8 mouse cellular contexts compared by ENCODE assay signal in the genomic region with DNA sequence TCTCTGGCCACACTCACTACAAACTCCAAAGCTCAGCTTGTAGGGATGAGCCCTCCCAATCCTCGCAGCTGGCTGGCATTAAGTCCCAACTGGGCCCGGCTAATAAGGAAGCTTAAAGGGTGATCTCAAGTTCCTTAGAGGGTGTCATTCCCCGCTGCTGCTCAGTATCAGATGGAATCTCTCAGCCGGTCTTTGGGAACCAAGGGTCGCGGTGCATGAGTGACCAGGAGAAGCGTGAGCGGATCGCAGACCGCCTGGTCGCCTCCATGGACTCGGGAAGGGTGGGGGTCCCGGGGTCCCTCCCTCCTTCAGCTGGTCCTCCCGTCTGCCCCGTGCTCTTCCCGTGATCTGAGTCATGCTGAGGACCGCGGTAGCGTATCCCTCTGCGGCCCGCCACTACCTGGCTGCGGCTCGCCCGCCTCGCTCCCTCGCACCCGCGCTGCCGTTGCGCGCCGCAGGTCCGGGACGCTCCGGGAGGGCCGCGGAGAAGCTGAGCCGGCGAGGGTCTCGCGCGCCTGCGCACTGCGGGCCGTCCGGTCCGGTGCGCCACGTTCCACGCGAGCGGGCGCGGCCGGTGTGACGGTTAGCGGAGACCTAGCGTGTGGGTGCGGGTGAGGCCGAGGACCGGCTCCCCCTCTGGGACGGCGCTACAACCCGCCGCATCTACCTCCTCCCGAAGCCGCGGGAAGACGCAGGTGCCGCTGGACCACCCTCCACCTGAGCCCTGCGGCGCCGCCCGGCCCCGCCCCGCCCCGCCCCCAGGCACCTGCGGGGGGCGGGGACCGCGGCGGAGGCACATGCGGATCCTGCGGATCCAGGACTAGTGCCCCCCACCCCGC. TPM values are rescaled to one million over a fixed set of nuclear protein-coding genes. Genes with fewer than 3 reads are reported as not detected.
DNase-seq lines count a peak whose midpoint lies in the region; ATAC-seq lines count a peak whose summit lies in the region.

A gene (minus strand): TSS at position 754 of the 839 bp plus-strand sequence.

- under 1% methylated on average over 82 of the region's 85 CpGs for WGBS in heart, embryonic 16.5 days

- no peaks in the 10 kb centered on the region for H3K4me1 ChIP-seq in heart, embryonic 16.5 days (ENCODE audit: control insufficient read depth, insufficient read depth, low read length)

- peak within 1 kb of the TSS; percentile 99 for H3K4me2 ChIP-seq in heart, embryonic 16.5 days (ENCODE audit: low read depth, low read length)

- H3K27ac ChIP-seq in heart, embryonic 16.5 days (ENCODE audit: low read length): no peak within 1 kb of the TSS

- no peaks in the 10 kb centered on the region for H3K36me3 ChIP-seq in heart, embryonic 16.5 days (ENCODE audit: control insufficient read depth, insufficient read depth)

- peaks cover 5% of the 10 kb centered on the region; the same call in 1 of the 2 replicates for H3K9me3 ChIP-seq in heart, embryonic 16.5 days (replicated peaks; ENCODE audit: control insufficient read depth, low read length)

- peak; percentile 49; the same call in 1 of the 2 replicates for ATAC-seq in heart, embryonic 16.5 days (replicated peaks; ENCODE audit: extremely low read depth, insufficient read depth, low FRiP score)

- peak within 1 kb of the TSS; percentile 73 for H3K4me3 ChIP-seq in heart, embryonic 16.5 days (ENCODE audit: low read length)

- H3K9ac ChIP-seq in heart, embryonic 16.5 days (ENCODE audit: low read length): peak within 1 kb of the TSS; percentile 63

- DNase-seq in urinary bladder, postnatal 25 days (ENCODE audit: low spot score): peak; percentile 6
- no peak for DNase-seq in urinary bladder, postnatal 36 days (ENCODE audit: low spot score in 2 of 2)
- DNase-seq in cerebellum, postnatal 36 days: peak; percentile 14 to 30
- DNase-seq in layer of hippocampus, postnatal 10 days (ENCODE audit: low spot score in 2 of 2): peak; percentile 53 to 72
- peak; percentile 14 for DNase-seq in lung, postnatal 10 days
- peak; percentile 75 for DNase-seq in right cerebral cortex, postnatal 25 days
- DNase-seq in spleen, adult 12 weeks (ENCODE audit: low spot score): no peak

- H3K27me3 ChIP-seq in heart, embryonic 16.5 days (ENCODE audit: control insufficient read depth, insufficient read depth, low read length): peaks cover 45% of the 10 kb centered on the region

RNA-seq across cellular contexts. Expression of the gene that starts here (rescaled TPM):
- polyA plus RNA-seq in heart, embryonic 16.5 days (2015; fragmentation: Nextera tagmentation; extraction: Ambion mirVana): 0.24 and 0.88 TPM in 2 replicates
- total RNA-seq in layer of hippocampus, postnatal 10 days (2021): 1 to 10 TPM; 5.4 to 6.5 TPM

Comparison
In these comparisons a context has a peak if more than half of its experiments do, and no peak if none do; other contexts are left out.
1. DNase-seq: peak in urinary bladder, postnatal 25 days (single experiment), cerebellum, postnatal 36 days (2 of 2), layer of hippocampus, postnatal 10 days (2 of 2), lung, postnatal 10 days (single experiment) and right cerebral cortex, postnatal 25 days (single experiment); none in urinary bladder, postnatal 36 days (0 of 2) and spleen, adult 12 weeks (single experiment).
2. Peak in ATAC-seq, H3K4me3 ChIP-seq, H3K9ac ChIP-seq and H3K4me2 ChIP-seq in heart, embryonic 16.5 days; RNA of the gene not detected or under 1 TPM.